Comparison of ENCODE assay signal across 8 mouse cellular contexts in genomic region chr7:127041851-127042672, GRCm38 (mm10). TPM values are rescaled to one million over a fixed set of nuclear protein-coding genes. Genes with fewer than 3 reads are reported as not detected.
DNase-seq lines count a peak whose midpoint lies in the region; ATAC-seq and TF ChIP-seq lines count a peak whose summit lies in the region.

Gene Kif22, minus strand, starts transcription at chr7:127042471.

- peak; percentile 59; the same call in 1 of the 2 replicates for ATAC-seq in heart, embryonic 14.5 days (ENCODE audit: insufficient number of reproducible peaks, insufficient read depth, low FRiP score, low read depth)
- peak; percentile 93 for ATAC-seq in liver, embryonic 16.5 days (ENCODE audit: low read depth)
- ATAC-seq in neural tube, embryonic 12.5 days (ENCODE audit: low FRiP score, low read depth), result peak; percentile 48; the same call in 1 of the 2 replicates
- peak; percentile 93 for ATAC-seq in stomach, postnatal 0 days (ENCODE audit: low FRiP score, low TSS enrichment)

- peak within 1 kb of the TSS; percentile 92 for H3K9ac ChIP-seq in CH12.LX (ENCODE audit: insufficient read depth, low read depth)
- peak within 1 kb of the TSS; percentile 89 for H3K9ac ChIP-seq in heart, embryonic 14.5 days (ENCODE audit: low read length)
- H3K9ac ChIP-seq in liver, embryonic 16.5 days (ENCODE audit: low read depth, low read length), result peak within 1 kb of the TSS; percentile 95
- peak within 1 kb of the TSS; percentile 68 for H3K9ac ChIP-seq in neural tube, embryonic 12.5 days
- peak within 1 kb of the TSS; percentile 78 for H3K9ac ChIP-seq in stomach, postnatal 0 days (ENCODE audit: low read length)

- H3K27me3 ChIP-seq in CH12.LX (replicated peaks), result no peaks in the 10 kb centered on the region
- no peaks in the 10 kb centered on the region for H3K27me3 ChIP-seq in heart, embryonic 14.5 days (ENCODE audit: control insufficient read depth, insufficient read depth, low read length)
- H3K27me3 ChIP-seq in liver, embryonic 16.5 days (ENCODE audit: control insufficient read depth, insufficient read depth, low read depth, low read length), result no peaks in the 10 kb centered on the region
- H3K27me3 ChIP-seq in neural tube, embryonic 12.5 days (replicated peaks), result no peaks in the 10 kb centered on the region
- no peaks in the 10 kb centered on the region for H3K27me3 ChIP-seq in stomach, postnatal 0 days (ENCODE audit: control insufficient read depth, insufficient read depth, low read length)

- peaks cover 37% of the 10 kb centered on the region for H3K79me2 ChIP-seq in CH12.LX (replicated peaks; ENCODE audit: control insufficient read depth, extremely low read depth, insufficient read depth, poor library complexity, severe bottlenecking)

- no peak for TF ChIP-seq EP300 in CH12.LX (IDR thresholded peaks at IDR 0.05; ENCODE audit: low read length)
- no peak for TF ChIP-seq EP300 in stomach, postnatal 0 days (optimal IDR thresholded peaks at IDR 0.05)

- DNase-seq in CH12.LX (ENCODE audit: extremely low read depth), result peak; percentile 89
- DNase-seq in c-Kit-negative CD71-positive TER-119-positive erythroid progenitor cells, embryonic 14.5 days (ENCODE audit: low read depth, low spot score), result peak; percentile 86
- peak; percentile 76 for DNase-seq in fibroblast of lung, adult 2 months (ENCODE audit: low read depth)
- peak; percentile 94 for DNase-seq in kidney, postnatal 10 days
- peak; percentile 90 for DNase-seq in stomach, postnatal 0 days (ENCODE audit: low spot score)

- peak within 1 kb of the TSS; percentile 90 to 99 (median 95) for H3K4me3 ChIP-seq in CH12.LX (replicated peaks in 1 of 3; ENCODE audit: low read depth in 2 of 3, low read length in 2 of 3, poor library complexity in 1 of 3)
- peak within 1 kb of the TSS; percentile 84 to 100 for H3K4me3 ChIP-seq in heart, embryonic 14.5 days (ENCODE audit: control insufficient read depth in 1 of 2, insufficient read depth in 1 of 2, low read depth in 1 of 2, low read length in 2 of 2)
- peak within 1 kb of the TSS; percentile 95 for H3K4me3 ChIP-seq in liver, embryonic 16.5 days (ENCODE audit: low read depth, low read length)
- peak within 1 kb of the TSS; percentile 73 for H3K4me3 ChIP-seq in neural tube, embryonic 12.5 days
- H3K4me3 ChIP-seq in stomach, postnatal 0 days (ENCODE audit: low read depth, low read length), result peak within 1 kb of the TSS; percentile 84

- dilution Hi-C loops in CH12.LX (cut with MboI; ENCODE audit: extremely low pct_ligation_motif_present, extremely low pct_unique_long_range_greater_than_20kb, low sequenced_read_pairs), result no loop called here

- peaks cover 0 to 42% of the 10 kb centered on the region in 2 experiments for H3K36me3 ChIP-seq in CH12.LX (replicated peaks in 1 of 2; ENCODE audit: control insufficient read depth in 1 of 2, insufficient read depth in 1 of 2, low read length in 1 of 2)
- H3K36me3 ChIP-seq in heart, embryonic 14.5 days (ENCODE audit: control insufficient read depth, insufficient read depth, low read length), result peaks cover 16% of the 10 kb centered on the region
- H3K36me3 ChIP-seq in liver, embryonic 16.5 days (ENCODE audit: control insufficient read depth, insufficient read depth), result peaks cover 21% of the 10 kb centered on the region
- H3K36me3 ChIP-seq in neural tube, embryonic 12.5 days, result 0 out of 2 replicates have a peak, but pooled peaks cover 6% of the 10 kb centered on the region
- H3K36me3 ChIP-seq in stomach, postnatal 0 days (ENCODE audit: control insufficient read depth, insufficient read depth, low read length), result no peaks in the 10 kb centered on the region

- peak within 1 kb of the TSS; percentile 91 for H3K4me2 ChIP-seq in CH12.LX (ENCODE audit: insufficient read depth, low read depth, poor library complexity, severe bottlenecking)
- H3K4me2 ChIP-seq in heart, embryonic 14.5 days (ENCODE audit: low read length), result peak within 1 kb of the TSS; percentile 86
- peak within 1 kb of the TSS; percentile 81 for H3K4me2 ChIP-seq in liver, embryonic 16.5 days (ENCODE audit: low read depth, low read length)
- peak within 1 kb of the TSS; percentile 70 for H3K4me2 ChIP-seq in neural tube, embryonic 12.5 days (replicated peaks)
- H3K4me2 ChIP-seq in stomach, postnatal 0 days (replicated peaks; ENCODE audit: low read depth), result peak within 1 kb of the TSS; percentile 97

- in situ Hi-C loops in CH12.LX (cut with MboI; ENCODE audit: low pct_ligation_motif_present, low pct_unique_long_range_greater_than_20kb, low sequenced_read_pairs), result no loop called here

- H3K27ac ChIP-seq in CH12.LX (ENCODE audit: insufficient read depth, low read depth), result peak within 1 kb of the TSS; percentile 41; the same call in 1 of the 2 replicates
- peak within 1 kb of the TSS; percentile 75 to 85 for H3K27ac ChIP-seq in heart, embryonic 14.5 days (replicated peaks in 1 of 2; ENCODE audit: control insufficient read depth in 1 of 2, insufficient read depth in 1 of 2, low read depth in 2 of 2, low read length in 2 of 2)
- H3K27ac ChIP-seq in liver, embryonic 16.5 days (ENCODE audit: low read length), result peak within 1 kb of the TSS; percentile 82
- no peak within 1 kb of the TSS for H3K27ac ChIP-seq in neural tube, embryonic 12.5 days
- H3K27ac ChIP-seq in stomach, postnatal 0 days (replicated peaks), result peak within 1 kb of the TSS; percentile 40

- TF ChIP-seq POLR2A in CH12.LX (IDR thresholded peaks at IDR 0.05; ENCODE audit: low read depth, low read length), result peak; percentile 89

- H3K4me1 ChIP-seq in CH12.LX (ENCODE audit: control insufficient read depth in 1 of 2, insufficient read depth in 2 of 2), result peaks cover 3 to 22% of the 10 kb centered on the region in 2 experiments; a peak in 3 of 4 replicates
- H3K4me1 ChIP-seq in heart, embryonic 14.5 days (ENCODE audit: control insufficient read depth in 2 of 2, insufficient read depth in 2 of 2, low read length in 2 of 2), result peaks cover 3 to 16% of the 10 kb centered on the region in 2 experiments; a peak in 3 of 4 replicates
- H3K4me1 ChIP-seq in liver, embryonic 16.5 days (ENCODE audit: control insufficient read depth, low read depth, low read length), result peaks cover 20% of the 10 kb centered on the region
- H3K4me1 ChIP-seq in neural tube, embryonic 12.5 days, result peaks cover 14% of the 10 kb centered on the region
- H3K4me1 ChIP-seq in stomach, postnatal 0 days (replicated peaks; ENCODE audit: control insufficient read depth, insufficient read depth), result no peaks in the 10 kb centered on the region

- WGBS in heart, embryonic 14.5 days, result under 1% methylated on average over 53 of the region's 53 CpGs
- WGBS in liver, embryonic 16.5 days (ENCODE audit: insufficient replicate concordance), result under 1% methylated on average over 53 of the region's 53 CpGs
- WGBS in neural tube, embryonic 12.5 days, result under 1% methylated on average over 53 of the region's 53 CpGs
- under 1% methylated on average over 53 of the region's 53 CpGs for WGBS in stomach, postnatal 0 days

- no peak for TF ChIP-seq RAD21 in CH12.LX (IDR thresholded peaks at IDR 0.05; ENCODE audit: low read depth, low read length)

- no peak for TF ChIP-seq CTCF in CH12.LX (conservative IDR thresholded peaks at IDR 0.05 in 1 of 2, IDR thresholded peaks at IDR 0.05 in 1 of 2; ENCODE audit: low read depth in 2 of 2, low read length in 2 of 2)
- TF ChIP-seq CTCF in stomach, postnatal 0 days (IDR thresholded peaks at IDR 0.05; ENCODE audit: low read depth), result no peak

- no peaks in the 10 kb centered on the region for H3K9me3 ChIP-seq in CH12.LX (replicated peaks; ENCODE audit: low read length)
- H3K9me3 ChIP-seq in heart, embryonic 14.5 days (ENCODE audit: control insufficient read depth, low read length), result no peaks in the 10 kb centered on the region
- H3K9me3 ChIP-seq in liver, embryonic 16.5 days (replicated peaks; ENCODE audit: control insufficient read depth, low read length), result no peaks in the 10 kb centered on the region
- H3K9me3 ChIP-seq in neural tube, embryonic 12.5 days, result no peaks in the 10 kb centered on the region
- no peaks in the 10 kb centered on the region for H3K9me3 ChIP-seq in stomach, postnatal 0 days (ENCODE audit: control insufficient read depth, low read length)

TF ChIP-seq in CH12.LX, 34 proteins besides CTCF, POLR2A, EP300 and RAD21 (continues in another document):
- TF ChIP-seq USF2 (conservative IDR thresholded peaks at IDR 0.05; ENCODE audit: low read depth, low read length) (no peak), ZMIZ1 (IDR thresholded peaks at IDR 0.05; ENCODE audit: low read depth, low read length) (peak; percentile 78), SIN3A (IDR thresholded peaks at IDR 0.05; ENCODE audit: low read length) (peak; percentile 96), CHD1 (IDR thresholded peaks at IDR 0.05; ENCODE audit: low read depth, low read length) (peak; percentile 66; the same call in 1 of the 2 replicates), MAZ (IDR thresholded peaks at IDR 0.05; ENCODE audit: low read depth, low read length) (peak; percentile 57; the same call in 1 of the 2 replicates), IRF4 (IDR thresholded peaks at IDR 0.05; ENCODE audit: low read depth, low read length) (peak; percentile 76), HCFC1 (IDR thresholded peaks at IDR 0.05; ENCODE audit: low read depth, low read length) (peak; percentile 83), MXI1 (IDR thresholded peaks at IDR 0.05; ENCODE audit: low read depth, low read length) (peak; percentile 94; the same call in 1 of the 2 replicates), MAX (IDR thresholded peaks at IDR 0.05; ENCODE audit: low read length) (0 out of 2 replicates have a peak, but pooled peaks have one; percentile 44), UBTF (IDR thresholded peaks at IDR 0.05; ENCODE audit: low read depth, low read length) (no peak), SMC3 (IDR thresholded peaks at IDR 0.05; ENCODE audit: low read depth, low read length) (no peak), NRF1 (IDR thresholded peaks at IDR 0.05; ENCODE audit: low read depth, low read length) (no peak), TCF12 (IDR thresholded peaks at IDR 0.05; ENCODE audit: low read depth, low read length) (peak; percentile 71; the same call in 1 of the 2 replicates), USF1 (IDR thresholded peaks at IDR 0.05; ENCODE audit: low read depth, low read length) (no peak), PAX5 (IDR thresholded peaks at IDR 0.05; ENCODE audit: low read length) (no peak), POLR2AphosphoS2 (IDR thresholded peaks at IDR 0.05; ENCODE audit: low read depth, low read length) (peak; percentile 80), CHD2 (IDR thresholded peaks at IDR 0.05; ENCODE audit: low read length) (peak; percentile 89)

RNA-seq across cellular contexts. Expression of gene Kif22, which starts in this region (rescaled TPM):
- 54.2 and 63.9 TPM in 2 replicates for total RNA-seq in CH12.LX (2012; rRNA removed)
- 58.1 and 65.0 TPM in 2 replicates for total RNA-seq in CH12.LX (2014; rRNA removed)
- 81.4 and 86.2 TPM in 2 replicates for polyA plus RNA-seq in CH12.LX (2012; ENCODE audit: insufficient read length, low read depth)
- polyA plus RNA-seq in heart, embryonic 14.5 days (2014; fragmentation: Nextera tagmentation; extraction: Ambion mirVana), result 67.8 and 74.3 TPM in 2 replicates
- 102 and 103 TPM in 2 replicates for polyA plus RNA-seq in liver, embryonic 16.5 days (2015; fragmentation: Nextera tagmentation; extraction: Ambion mirVana)
- polyA plus RNA-seq in neural tube, embryonic 12.5 days (2016; fragmentation: Nextera tagmentation; extraction: Ambion mirVana), result 90.8 and 93.0 TPM in 2 replicates
- polyA plus RNA-seq in stomach, postnatal 0 days (2015; fragmentation: Nextera tagmentation; extraction: Ambion mirVana), result 20.8 and 24.4 TPM in 2 replicates
